Mouse (Mus musculus) neural tube, embryonic 11.5 days (tissue): ENCODE data around the gene Zar1l. TPM values are rescaled to one million over a fixed set of nuclear protein-coding genes. Genes with fewer than 3 reads are reported as not detected.

Experiments used
- ATAC-seq: fragments of 200-750 bp; cut with Nextera tagmentation; 2 replicates; pipeline ENCODE4 v1.8.0; 2017; ENCODE audit warnings: moderate number of reproducible peaks, mild to moderate bottlenecking, moderate TSS enrichment, moderate library complexity; ENCODE audit not compliant: insufficient read depth, low FRiP score, low TSS enrichment
- DNase-seq: peaks from one replicate; pipeline ENCODE4 v3.0.0-alpha.2; 2015; ENCODE audit warnings: low spot score
- H3K27ac ChIP-seq: fragments of 300-500 bp; sonication (generic); 2 replicates; pipeline ENCODE4 v1.5.1; 2014; ENCODE audit warnings: low read depth, mild to moderate bottlenecking, low read length
- H3K27me3 ChIP-seq: fragments of 300-500 bp; sonication (generic); 2 replicates; pipeline ENCODE4 v1.6.1; 2014; ENCODE audit warnings: mild to moderate bottlenecking, low read length, mixed read lengths; ENCODE audit not compliant: control insufficient read depth, insufficient read depth
- H3K36me3 ChIP-seq: fragments of 300-500 bp; sonication (generic); 2 replicates; pipeline ENCODE4 v1.6.1; 2014; ENCODE audit warnings: mild to moderate bottlenecking, low read length, moderate library complexity, mixed read lengths; ENCODE audit not compliant: control insufficient read depth, insufficient read depth
- H3K4me1 ChIP-seq: fragments of 300-500 bp; sonication (generic); 2 replicates; pipeline ENCODE4 v1.6.1; 2014; ENCODE audit warnings: low read length, mixed read lengths; ENCODE audit not compliant: control insufficient read depth, insufficient read depth
- H3K4me2 ChIP-seq: fragments of 300-500 bp; sonication (generic); 2 replicates; pipeline ENCODE4 v1.6.1; 2014; ENCODE audit warnings: low read depth, mild to moderate bottlenecking, moderate library complexity
- H3K4me3 ChIP-seq: fragments of 300-500 bp; sonication (generic); 2 replicates; pipeline ENCODE4 v1.5.1; 2014; ENCODE audit warnings: low read depth, low read length
- H3K9ac ChIP-seq: fragments of 300-500 bp; sonication (generic); 2 replicates; pipeline ENCODE4 v1.6.1; 2014; ENCODE audit warnings: mild to moderate bottlenecking, low read length
- H3K9me3 ChIP-seq: fragments of 300-500 bp; sonication (generic); 2 replicates; pipeline ENCODE4 v1.6.1; 2016; ENCODE audit warnings: low read length; ENCODE audit not compliant: control insufficient read depth
- WGBS: fragments of 180-500 bp; shearing (Covaris S2); extraction: QIAGEN DNeasy Blood & Tissue Kit; methylation state at CpG from one replicate; pipeline ENCODE4 v1.1.7; 2014; 5-methylcytosine and 5-hydroxymethylcytosine counted together
- polyA plus RNA-seq: library from polyadenylated mRNA; unstranded; fragments of >200 nt; fragmentation: Nextera tagmentation; extraction: Ambion mirVana; gene quantifications from 2 replicates; pipeline ENCODE4 v1.2.1, GENCODE M21; 2014

Zar1l gene
- polyA plus RNA-seq, 1 experiment from 2014 or later: not detected

GRCm38 (mm10) chr5:150543184-150543583 lies 25.2 kb upstream of the Zar1l start:
- Histone ChIP-seq H3K27ac (no peak overlapping the region), H3K9ac (no peak overlapping the region), H3K4me2 (no peak overlapping the region), H3K36me3 (peaks cover 12% of the 10 kb centered on the region), H3K4me1 (no peaks in the 10 kb centered on the region), H3K27me3 (no peaks in the 10 kb centered on the region), H3K4me3 (no peak overlapping the region), H3K9me3 (no peaks in the 10 kb centered on the region)
- whole genome bisulfite sequencing: 95% methylated on average over 2 of the region's 2 CpGs
- DNase-seq (no peak), ATAC-seq (no peak)

GRCm38 (mm10) chr5:150541302-150541701 lies 23.3 kb upstream of the Zar1l start:
- peaks cover 12% of the 10 kb centered on the region for H3K36me3 ChIP-seq
- H3K4me3 ChIP-seq: no peak overlapping the region
- ATAC-seq: no peak
- DNase-seq: no peak
- H3K4me1 ChIP-seq: no peaks in the 10 kb centered on the region
- H3K9me3 ChIP-seq: no peaks in the 10 kb centered on the region
- 98% methylated on average over 1 of the region's 1 CpGs for WGBS
- no peak overlapping the region for H3K27ac ChIP-seq
- no peak overlapping the region for H3K4me2 ChIP-seq
- H3K27me3 ChIP-seq: no peaks in the 10 kb centered on the region
- H3K9ac ChIP-seq: no peak overlapping the region

GRCm38 (mm10) chr5:150525239-150525638 lies 7.3 kb upstream of the Zar1l start:
- H3K36me3 ChIP-seq: no peaks in the 10 kb centered on the region
- DNase-seq (no peak), ATAC-seq (no peak)
- H3K27ac ChIP-seq: no peak overlapping the region
- no peak overlapping the region for H3K9ac ChIP-seq
- WGBS: 81% methylated on average over 2 of the region's 2 CpGs
- no peak overlapping the region for H3K4me2 ChIP-seq
- no peaks in the 10 kb centered on the region for H3K27me3 ChIP-seq
- H3K9me3 ChIP-seq: no peaks in the 10 kb centered on the region
- H3K4me3 ChIP-seq: no peak overlapping the region
- no peaks in the 10 kb centered on the region for H3K4me1 ChIP-seq

- H3K9me3 ChIP-seq: no peaks in the 10 kb centered on the region
- 0 out of 2 replicates have a peak overlapping the region, but pooled peaks have one; percentile 9 for H3K27ac ChIP-seq
- no peaks in the 10 kb centered on the region for H3K4me1 ChIP-seq
- H3K4me2 ChIP-seq: peak overlapping the region; percentile 54
- H3K27me3 ChIP-seq: no peaks in the 10 kb centered on the region
- H3K4me3 ChIP-seq: peak overlapping the region; percentile 79
- ATAC-seq (no peak; the same call in 1 of the 2 replicates), DNase-seq (no peak)
- no peaks in the 10 kb centered on the region for H3K36me3 ChIP-seq
- peak overlapping the region; percentile 92 for H3K9ac ChIP-seq
- 12% methylated on average over 11 of the region's 11 CpGs for WGBS
Measured at GRCm38 (mm10) chr5:150522867-150523234, 4.9 kb upstream of the Zar1l start.

GRCm38 (mm10) chr5:150521937-150522866 lies 4.2 kb upstream of the Zar1l start, which contains the start of gene Brca2:
Gene Brca2 (plus strand): TSS chr5:150522630.
- DNase-seq: peak; percentile 95
- 0 out of 2 replicates have a peak within 1 kb of the TSS, but pooled peaks have one; percentile 9 for H3K27ac ChIP-seq
- WGBS: 8% methylated on average over 63 of the region's 63 CpGs
- peak within 1 kb of the TSS; percentile 54 for H3K4me2 ChIP-seq
- no peaks in the 10 kb centered on the region for H3K27me3 ChIP-seq
- peak within 1 kb of the TSS; percentile 92 for H3K9ac ChIP-seq
- no peaks in the 10 kb centered on the region for H3K9me3 ChIP-seq
- H3K4me3 ChIP-seq: peak within 1 kb of the TSS; percentile 79
- ATAC-seq: peak; percentile 96
- H3K4me1 ChIP-seq: no peaks in the 10 kb centered on the region
- no peaks in the 10 kb centered on the region for H3K36me3 ChIP-seq

- ATAC-seq (no peak), DNase-seq (no peak)
- H3K27me3 ChIP-seq: no peaks in the 10 kb centered on the region
- 88% methylated on average over 1 of the region's 1 CpGs for WGBS
- no peaks in the 10 kb centered on the region for H3K4me1 ChIP-seq
- H3K4me3 ChIP-seq: no peak overlapping the region
- H3K9me3 ChIP-seq: no peaks in the 10 kb centered on the region
- H3K27ac ChIP-seq: no peak overlapping the region
- no peaks in the 10 kb centered on the region for H3K36me3 ChIP-seq
- H3K4me2 ChIP-seq: no peak overlapping the region
- H3K9ac ChIP-seq: no peak overlapping the region
Measured at GRCm38 (mm10) chr5:150519551-150519950, 1.6 kb upstream of the Zar1l start.

- H3K36me3 ChIP-seq: no peaks in the 10 kb centered on the region
- 92% methylated on average over 1 of the region's 1 CpGs for WGBS
- DNase-seq (no peak), ATAC-seq (no peak)
- H3K4me1 ChIP-seq: no peaks in the 10 kb centered on the region
- H3K27me3 ChIP-seq: no peaks in the 10 kb centered on the region
- H3K9ac ChIP-seq: no peak overlapping the region
- no peak overlapping the region for H3K4me2 ChIP-seq
- no peak overlapping the region for H3K27ac ChIP-seq
- no peaks in the 10 kb centered on the region for H3K9me3 ChIP-seq
- no peak overlapping the region for H3K4me3 ChIP-seq
Measured at GRCm38 (mm10) chr5:150514027-150514426, 3.9 kb downstream of the Zar1l start.

- Histone ChIP-seq H3K9ac (no peak overlapping the region), H3K36me3 (no peaks in the 10 kb centered on the region), H3K27me3 (no peaks in the 10 kb centered on the region), H3K27ac (no peak overlapping the region), H3K9me3 (no peaks in the 10 kb centered on the region), H3K4me1 (no peaks in the 10 kb centered on the region), H3K4me3 (no peak overlapping the region), H3K4me2 (no peak overlapping the region)
- no peak for ATAC-seq
- DNase-seq: no peak
- WGBS: 77% methylated on average over 4 of the region's 4 CpGs
Measured at GRCm38 (mm10) chr5:150513264-150513663, 4.7 kb downstream of the Zar1l start.
